29 mouse cellular contexts compared by ENCODE assay signal in the genomic region with DNA sequence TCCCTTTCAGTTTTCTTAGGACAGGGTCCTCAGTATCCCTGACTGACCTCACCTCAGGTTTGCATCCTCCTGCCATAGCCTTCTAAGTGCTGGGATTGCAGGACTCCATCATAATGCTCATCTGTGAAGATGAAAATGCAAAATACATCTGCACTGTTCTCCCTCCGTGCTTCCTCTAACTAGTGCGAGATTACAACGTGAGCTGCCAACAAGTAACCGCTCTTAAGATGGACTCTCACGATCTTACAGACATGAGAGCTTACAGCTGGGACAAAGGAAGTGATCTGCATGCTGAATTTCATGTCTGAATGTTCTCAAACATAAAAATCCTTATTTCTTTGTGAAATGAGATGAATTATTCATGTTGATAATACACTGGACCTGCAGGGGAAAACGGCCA.
DNase-seq lines count a peak whose midpoint lies in the region; ATAC-seq lines count a peak whose summit lies in the region.
"Had no signal": no experiment of that assay in that cellular context is flagged by ENCODE, and none has a peak within 500 bp of the region (broad histone marks: within the 10 kb centered on the region; RNA-seq: fewer than 3 reads in every experiment).

No protein-coding gene starts in this region.

- no peaks in the 10 kb centered on the region for H3K9me3 ChIP-seq in forebrain, embryonic 14.5 days (replicated peaks; ENCODE audit: control insufficient read depth, low read length)
- H3K9me3 ChIP-seq in forebrain, embryonic 10.5 days, result no peaks in the 10 kb centered on the region
- no peaks in the 10 kb centered on the region for H3K9me3 ChIP-seq in hindbrain, embryonic 14.5 days (ENCODE audit: control insufficient read depth, low read length)
- H3K9me3 ChIP-seq in hindbrain, embryonic 16.5 days (ENCODE audit: control insufficient read depth, low read length), result no peaks in the 10 kb centered on the region
- H3K9me3 ChIP-seq in midbrain, embryonic 13.5 days, result peaks cover 3% of the 10 kb centered on the region; the same call in 1 of the 2 replicates
- H3K9me3 ChIP-seq in midbrain, embryonic 10.5 days (replicated peaks), result no peaks in the 10 kb centered on the region
- H3K9me3 ChIP-seq in midbrain, embryonic 16.5 days (replicated peaks; ENCODE audit: control insufficient read depth, low read length, poor library complexity, severe bottlenecking), result no peaks in the 10 kb centered on the region
- H3K9me3 ChIP-seq: embryonic facial prominence, embryonic 10.5 days; embryonic facial prominence, embryonic 13.5 days; forebrain, embryonic 13.5 days; heart, embryonic 12.5 days; heart, embryonic 15.5 days; hindbrain, embryonic 10.5 days; intestine, embryonic 15.5 days had no signal

- no peaks in the 10 kb centered on the region for H3K4me1 ChIP-seq in forebrain, embryonic 14.5 days (ENCODE audit: control insufficient read depth, insufficient read depth, low read length)
- H3K4me1 ChIP-seq in forebrain, embryonic 10.5 days, result no peaks in the 10 kb centered on the region
- H3K4me1 ChIP-seq in hindbrain, embryonic 14.5 days (replicated peaks; ENCODE audit: control insufficient read depth, insufficient read depth, low read length), result peaks cover 15% of the 10 kb centered on the region; the same call in 1 of the 2 replicates
- H3K4me1 ChIP-seq in hindbrain, embryonic 16.5 days (ENCODE audit: control insufficient read depth, insufficient read depth, low read depth, low read length), result no peaks in the 10 kb centered on the region; the same call in 1 of the 2 replicates
- H3K4me1 ChIP-seq in midbrain, embryonic 13.5 days (replicated peaks), result peaks cover 22% of the 10 kb centered on the region
- H3K4me1 ChIP-seq in midbrain, embryonic 10.5 days, result 0 out of 2 replicates have a peak, but pooled peaks cover under 1% of the 10 kb centered on the region
- H3K4me1 ChIP-seq in midbrain, embryonic 16.5 days (ENCODE audit: control insufficient read depth, insufficient read depth, low read length), result peaks cover 13% of the 10 kb centered on the region
- H3K4me1 ChIP-seq: embryonic facial prominence, embryonic 10.5 days; embryonic facial prominence, embryonic 13.5 days; forebrain, embryonic 13.5 days; heart, embryonic 12.5 days; heart, embryonic 15.5 days; hindbrain, embryonic 10.5 days; intestine, embryonic 15.5 days had no signal

- no peak for ATAC-seq in forebrain, embryonic 14.5 days
- ATAC-seq in hindbrain, embryonic 14.5 days (ENCODE audit: low FRiP score), result no peak
- no peak for ATAC-seq in hindbrain, embryonic 16.5 days
- ATAC-seq in midbrain, embryonic 13.5 days, result 0 out of 2 replicates have a peak, but pooled peaks have one; percentile 63
- no peak for ATAC-seq in midbrain, embryonic 16.5 days
- ATAC-seq: activated CD4-positive, CD25-positive, alpha-beta regulatory T cell, adult 4 months; forebrain, embryonic 13.5 days; forebrain, postnatal 0 days; intestine, embryonic 15.5 days had no signal

- 68% methylated on average over 6 of the region's 6 CpGs for WGBS in forebrain, embryonic 14.5 days
- WGBS in forebrain, embryonic 10.5 days, result 90% methylated on average over 6 of the region's 6 CpGs
- 55% methylated on average over 6 of the region's 6 CpGs for WGBS in hindbrain, embryonic 14.5 days
- 57% methylated on average over 6 of the region's 6 CpGs for WGBS in hindbrain, embryonic 16.5 days
- 48% methylated on average over 6 of the region's 6 CpGs for WGBS in midbrain, embryonic 13.5 days
- WGBS in midbrain, embryonic 10.5 days, result 89% methylated on average over 6 of the region's 6 CpGs
- WGBS in midbrain, embryonic 16.5 days, result 27% methylated on average over 6 of the region's 6 CpGs

- H3K36me3 ChIP-seq in forebrain, embryonic 14.5 days (ENCODE audit: control insufficient read depth, insufficient read depth, low read length), result no peaks in the 10 kb centered on the region
- H3K36me3 ChIP-seq in forebrain, embryonic 10.5 days (replicated peaks), result no peaks in the 10 kb centered on the region
- no peaks in the 10 kb centered on the region for H3K36me3 ChIP-seq in hindbrain, embryonic 14.5 days (replicated peaks; ENCODE audit: control insufficient read depth, insufficient read depth)
- H3K36me3 ChIP-seq in hindbrain, embryonic 16.5 days (ENCODE audit: control insufficient read depth, insufficient read depth, low read length), result no peaks in the 10 kb centered on the region
- H3K36me3 ChIP-seq in midbrain, embryonic 13.5 days, result no peaks in the 10 kb centered on the region
- no peaks in the 10 kb centered on the region for H3K36me3 ChIP-seq in midbrain, embryonic 10.5 days
- H3K36me3 ChIP-seq in midbrain, embryonic 16.5 days (ENCODE audit: control insufficient read depth, insufficient read depth, low read length), result no peaks in the 10 kb centered on the region
- H3K36me3 ChIP-seq: embryonic facial prominence, embryonic 10.5 days; embryonic facial prominence, embryonic 13.5 days; heart, embryonic 12.5 days; heart, embryonic 15.5 days; hindbrain, embryonic 10.5 days; intestine, embryonic 15.5 days had no signal

- no peak overlapping the region for H3K4me2 ChIP-seq in forebrain, embryonic 14.5 days (ENCODE audit: low read length)
- no peak overlapping the region for H3K4me2 ChIP-seq in hindbrain, embryonic 14.5 days (replicated peaks)
- no peak overlapping the region for H3K4me2 ChIP-seq in hindbrain, embryonic 16.5 days (ENCODE audit: low read length)
- H3K4me2 ChIP-seq in midbrain, embryonic 13.5 days (replicated peaks), result no peak overlapping the region; the same call in 1 of the 2 replicates
- H3K4me2 ChIP-seq in midbrain, embryonic 16.5 days (ENCODE audit: low read length), result no peak overlapping the region
- H3K4me2 ChIP-seq: embryonic facial prominence, embryonic 13.5 days; forebrain, embryonic 13.5 days; heart, embryonic 12.5 days; heart, embryonic 15.5 days; intestine, embryonic 15.5 days had no signal

- no peak overlapping the region for H3K9ac ChIP-seq in forebrain, embryonic 14.5 days (ENCODE audit: low read length)
- no peak overlapping the region for H3K9ac ChIP-seq in hindbrain, embryonic 14.5 days
- H3K9ac ChIP-seq in hindbrain, embryonic 16.5 days (ENCODE audit: low read depth, low read length), result no peak overlapping the region
- no peak overlapping the region for H3K9ac ChIP-seq in midbrain, embryonic 13.5 days (replicated peaks)
- no peak overlapping the region for H3K9ac ChIP-seq in midbrain, embryonic 16.5 days (ENCODE audit: low read depth, low read length)
- H3K9ac ChIP-seq: embryonic facial prominence, embryonic 13.5 days; forebrain, embryonic 13.5 days; forebrain, postnatal 0 days; heart, embryonic 12.5 days; heart, embryonic 15.5 days; intestine, embryonic 15.5 days had no signal

- DNase-seq in forebrain, embryonic 14.5 days (ENCODE audit: low spot score), result peak; percentile 17
- DNase-seq in forebrain, embryonic 10.5 days (ENCODE audit: extremely low spot score, low spot score), result no peak
- DNase-seq in hindbrain, embryonic 14.5 days (ENCODE audit: low spot score), result no peak
- DNase-seq in midbrain, embryonic 10.5 days (ENCODE audit: low spot score), result no peak
- DNase-seq in cerebellum, postnatal 36 days, result no peak
- DNase-seq: adrenal gland, adult 8-10 months; adrenal gland, postnatal 25 days; cerebellum, adult 2 months; cerebellum, adult 9-11 months; cerebellum, postnatal 25 days; embryo, embryonic 11 days; forebrain, postnatal 0 days; gastrocnemius, adult 2 months; gastrocnemius, postnatal 14 days; heart, adult 18-20 months; heart, postnatal 10 days; heart, postnatal 36 days had no signal

- no peak overlapping the region for H3K4me3 ChIP-seq in forebrain, embryonic 14.5 days (ENCODE audit: low read depth, low read length)
- no peak overlapping the region for H3K4me3 ChIP-seq in forebrain, embryonic 10.5 days
- no peak overlapping the region for H3K4me3 ChIP-seq in hindbrain, embryonic 14.5 days (replicated peaks; ENCODE audit: low read length)
- no peak overlapping the region for H3K4me3 ChIP-seq in hindbrain, embryonic 16.5 days (ENCODE audit: low read length)
- no peak overlapping the region for H3K4me3 ChIP-seq in midbrain, embryonic 13.5 days (replicated peaks)
- H3K4me3 ChIP-seq in midbrain, embryonic 10.5 days, result no peak overlapping the region
- H3K4me3 ChIP-seq in midbrain, embryonic 16.5 days (ENCODE audit: low read depth, low read length), result no peak overlapping the region
- H3K4me3 ChIP-seq: embryonic facial prominence, embryonic 10.5 days; embryonic facial prominence, embryonic 13.5 days; erythroblast, embryonic 14.5 days; forebrain, embryonic 13.5 days; gastrocnemius, adult 2 months; heart, embryonic 12.5 days; heart, embryonic 15.5 days; hindbrain, embryonic 10.5 days; intestine, embryonic 15.5 days had no signal

- no peak overlapping the region for H3K27ac ChIP-seq in forebrain, embryonic 14.5 days (ENCODE audit: low read depth, low read length)
- H3K27ac ChIP-seq in forebrain, embryonic 10.5 days, result no peak overlapping the region
- H3K27ac ChIP-seq in hindbrain, embryonic 14.5 days, result 0 out of 2 replicates have a peak overlapping the region, but pooled peaks have one; percentile 5
- H3K27ac ChIP-seq in hindbrain, embryonic 16.5 days (ENCODE audit: low read depth, low read length), result no peak overlapping the region
- H3K27ac ChIP-seq in midbrain, embryonic 13.5 days, result peak overlapping the region; percentile 68
- no peak overlapping the region for H3K27ac ChIP-seq in midbrain, embryonic 10.5 days (replicated peaks)
- H3K27ac ChIP-seq in midbrain, embryonic 16.5 days (ENCODE audit: low read length), result 0 out of 2 replicates have a peak overlapping the region, but pooled peaks have one; percentile 13
- H3K27ac ChIP-seq: embryonic facial prominence, embryonic 10.5 days; embryonic facial prominence, embryonic 13.5 days; forebrain, embryonic 13.5 days; gastrocnemius, adult 2 months; heart, embryonic 15.5 days; hindbrain, embryonic 10.5 days; intestine, embryonic 15.5 days had no signal

- H3K27me3 ChIP-seq in forebrain, embryonic 14.5 days (replicated peaks; ENCODE audit: control insufficient read depth, insufficient read depth, low read length), result no peaks in the 10 kb centered on the region
- no peaks in the 10 kb centered on the region for H3K27me3 ChIP-seq in forebrain, embryonic 10.5 days (ENCODE audit: poor library complexity, severe bottlenecking)
- no peaks in the 10 kb centered on the region for H3K27me3 ChIP-seq in hindbrain, embryonic 14.5 days (ENCODE audit: control insufficient read depth, insufficient read depth, low read length)
- no peaks in the 10 kb centered on the region for H3K27me3 ChIP-seq in hindbrain, embryonic 16.5 days (replicated peaks; ENCODE audit: control insufficient read depth, insufficient read depth, low read length)
- H3K27me3 ChIP-seq in midbrain, embryonic 13.5 days, result no peaks in the 10 kb centered on the region
- no peaks in the 10 kb centered on the region for H3K27me3 ChIP-seq in midbrain, embryonic 10.5 days (ENCODE audit: low read depth, poor library complexity, severe bottlenecking)
- H3K27me3 ChIP-seq in midbrain, embryonic 16.5 days (ENCODE audit: control insufficient read depth, insufficient read depth, low read depth, low read length), result no peaks in the 10 kb centered on the region
- H3K27me3 ChIP-seq: embryonic facial prominence, embryonic 13.5 days; forebrain, embryonic 13.5 days; heart, embryonic 12.5 days; heart, embryonic 15.5 days; intestine, embryonic 15.5 days had no signal

Comparison
In these comparisons a context has a peak if more than half of its experiments do, and no peak if none do; other contexts are left out.
1. H3K27ac ChIP-seq: peak in hindbrain, embryonic 14.5 days (single experiment), midbrain, embryonic 13.5 days (single experiment) and midbrain, embryonic 16.5 days (single experiment); none in forebrain, embryonic 14.5 days (single experiment), forebrain, embryonic 10.5 days (single experiment), hindbrain, embryonic 16.5 days (single experiment) and midbrain, embryonic 10.5 days (single experiment).